Mouse (Mus musculus) kidney, postnatal 10 days (tissue): ENCODE data around the gene Fgf13.

Experiments
- DNase-seq: peaks from one replicate; pipeline ENCODE4 v3.0.0; 2021; ENCODE audit warnings: mixed read lengths

The Fgf13 gene

GRCm38 (mm10) chrX:59182323-59182722 is 385.5 kb downstream of the Fgf13 start:
- no peak for DNase-seq

GRCm38 (mm10) chrX:59179627-59180026 is 388.2 kb downstream of the Fgf13 start:
- no peak for DNase-seq

GRCm38 (mm10) chrX:59179081-59179596 is 388.7 kb downstream of the Fgf13 start:
- peak; percentile 4 for DNase-seq

- no peak for DNase-seq
Observed at GRCm38 (mm10) chrX:59177653-59178052, 390.2 kb downstream of the Fgf13 start.

- no peak for DNase-seq
Observed at GRCm38 (mm10) chrX:59172200-59172599, 395.7 kb downstream of the Fgf13 start.

GRCm38 (mm10) chrX:59166763-59167162 is 401.1 kb downstream of the Fgf13 start:
- DNase-seq: no peak

- no peak for DNase-seq
Observed at GRCm38 (mm10) chrX:59141947-59142346, 425.9 kb downstream of the Fgf13 start.

GRCm38 (mm10) chrX:59134928-59135361 is 432.9 kb downstream of the Fgf13 start:
- DNase-seq: peak; percentile 28

- DNase-seq: peak; percentile 13
Observed at GRCm38 (mm10) chrX:59134166-59134861, 433.6 kb downstream of the Fgf13 start.

- DNase-seq: peak; percentile 1
Observed at GRCm38 (mm10) chrX:59133834-59134165, 434.1 kb downstream of the Fgf13 start.

- no peak for DNase-seq
Observed at GRCm38 (mm10) chrX:59133416-59133815, 434.5 kb downstream of the Fgf13 start.

GRCm38 (mm10) chrX:59126637-59127036 is 441.2 kb downstream of the Fgf13 start:
- no peak for DNase-seq

GRCm38 (mm10) chrX:59113187-59113586 is 454.7 kb downstream of the Fgf13 start:
- no peak for DNase-seq

GRCm38 (mm10) chrX:59085928-59086327 is 481.9 kb downstream of the Fgf13 start:
- no peak for DNase-seq

GRCm38 (mm10) chrX:59080427-59080826 is 487.4 kb downstream of the Fgf13 start:
- DNase-seq: no peak

- DNase-seq: no peak
Observed at GRCm38 (mm10) chrX:59072083-59072482, 495.8 kb downstream of the Fgf13 start.

GRCm38 (mm10) chrX:59063157-59063556 is 504.7 kb downstream of the Fgf13 start:
- DNase-seq: no peak

- DNase-seq: no peak
Observed at GRCm38 (mm10) chrX:59034969-59035368, 532.9 kb downstream of the Fgf13 start.
